Mouse (Mus musculus) frontal cortex, postnatal 36 days (tissue): Measurements from ENCODE around the gene Nhlrc2.
"Not testable (repeated sequence)": the region's sequence is repeated elsewhere in the genome, so short reads cannot be mapped to it uniquely, and the experiment has no call there.

Experiments used
- DNase-seq, 2 experiments: peaks; one replicate each; pipeline ENCODE4 v3.0.0; 2022; ENCODE audit warnings: low spot score in 2 of 2

Gene Nhlrc2

GRCm38 (mm10) chr19:56548230-56549032 lies at the start of gene Nhlrc2:
Nhlrc2 (plus strand) TSS chr19:56548261.
- peak; percentile 76 to 83 for DNase-seq

- DNase-seq, result not testable (repeated sequence)
Measured at GRCm38 (mm10) chr19:56503069-56503468, 45.0 kb upstream of the Nhlrc2 start.

GRCm38 (mm10) chr19:56503525-56503924 lies 44.5 kb upstream of the Nhlrc2 start:
- DNase-seq, result not testable (repeated sequence)

- DNase-seq, result not testable (repeated sequence)
Measured at GRCm38 (mm10) chr19:56511207-56511606, 36.9 kb upstream of the Nhlrc2 start.

GRCm38 (mm10) chr19:56513527-56513926 lies 34.5 kb upstream of the Nhlrc2 start:
- DNase-seq, result not testable (repeated sequence)

GRCm38 (mm10) chr19:56519408-56519807 lies 28.7 kb upstream of the Nhlrc2 start:
- DNase-seq, result not testable (repeated sequence)

- not testable (repeated sequence) for DNase-seq
Measured at GRCm38 (mm10) chr19:56530529-56530928, 17.5 kb upstream of the Nhlrc2 start.

- no peak for DNase-seq
Measured at GRCm38 (mm10) chr19:56531251-56531650, 16.8 kb upstream of the Nhlrc2 start.

- no peak for DNase-seq
Measured at GRCm38 (mm10) chr19:56533291-56534071, 14.6 kb upstream of the Nhlrc2 start.

GRCm38 (mm10) chr19:56534337-56534736 lies 13.7 kb upstream of the Nhlrc2 start:
- DNase-seq, result no peak

GRCm38 (mm10) chr19:56535064-56535463 lies 13.0 kb upstream of the Nhlrc2 start:
- no peak for DNase-seq

GRCm38 (mm10) chr19:56535765-56536164 lies 12.3 kb upstream of the Nhlrc2 start:
- DNase-seq, result no peak

GRCm38 (mm10) chr19:56543320-56543719 lies 4.7 kb upstream of the Nhlrc2 start:
- no peak for DNase-seq

GRCm38 (mm10) chr19:56544681-56545388 lies 3.2 kb upstream of the Nhlrc2 start:
- no peak for DNase-seq

GRCm38 (mm10) chr19:56546031-56546430 lies 2.0 kb upstream of the Nhlrc2 start:
- DNase-seq, result no peak

- DNase-seq, result peak in 1 of 2 experiments; percentile 61
Measured at GRCm38 (mm10) chr19:56547456-56548229, 418 bp upstream of the Nhlrc2 start, which contains the start of gene Dclre1a. Dclre1a (minus strand) TSS chr19:56548222.

GRCm38 (mm10) chr19:56549033-56549680 lies 1.1 kb downstream of the Nhlrc2 start:
- DNase-seq, result no peak

- DNase-seq, result no peak
Measured at GRCm38 (mm10) chr19:56553177-56553576, 5.1 kb downstream of the Nhlrc2 start.

GRCm38 (mm10) chr19:56555972-56556371 lies 7.9 kb downstream of the Nhlrc2 start:
- DNase-seq, result no peak

GRCm38 (mm10) chr19:56562433-56563138 lies 14.5 kb downstream of the Nhlrc2 start:
- DNase-seq, result no peak
